ENCODE assay signal across 10 mouse cellular contexts in genomic region chr10:67539401-67539730, GRCm38 (mm10). TPM values are rescaled to one million over a fixed set of nuclear protein-coding genes. Genes with fewer than 3 reads are reported as not detected.
DNase-seq lines count a peak whose midpoint lies in the region; ATAC-seq and TF ChIP-seq lines count a peak whose summit lies in the region.
"Had no signal": no experiment of that assay in that cellular context is flagged by ENCODE, and none has a peak within 500 bp of the region (broad histone marks: within the 10 kb centered on the region; RNA-seq: fewer than 3 reads in every experiment).

No protein-coding gene starts in this region.

- no peak for ATAC-seq in midbrain, embryonic 11.5 days (ENCODE audit: low FRiP score)
- ATAC-seq in hindbrain, embryonic 11.5 days (ENCODE audit: low FRiP score) = no peak
- ATAC-seq: intestine, embryonic 15.5 days had no signal

- no peak for TF ChIP-seq POLR2A in myocyte (IDR thresholded peaks at IDR 0.05; ENCODE audit: insufficient read length, low read depth)

- H3K4me2 ChIP-seq in midbrain, embryonic 11.5 days = no peak overlapping the region
- no peak overlapping the region for H3K4me2 ChIP-seq in hindbrain, embryonic 11.5 days (replicated peaks; ENCODE audit: low read depth, low read length)
- peak overlapping the region; percentile 96 for H3K4me2 ChIP-seq in myocyte (ENCODE audit: low read depth)

- H3K9ac ChIP-seq in midbrain, embryonic 11.5 days (ENCODE audit: low read length) = no peak overlapping the region
- H3K9ac ChIP-seq in hindbrain, embryonic 11.5 days (ENCODE audit: low read depth, low read length) = no peak overlapping the region
- H3K9ac ChIP-seq: intestine, embryonic 15.5 days; lung, embryonic 15.5 days had no signal

- H3K36me3 ChIP-seq in heart, embryonic 10.5 days = no peaks in the 10 kb centered on the region
- no peaks in the 10 kb centered on the region for H3K36me3 ChIP-seq in midbrain, embryonic 11.5 days (ENCODE audit: control insufficient read depth, insufficient read depth, low read length)
- H3K36me3 ChIP-seq in midbrain, embryonic 10.5 days = peaks cover under 1% of the 10 kb centered on the region; the same call in 1 of the 2 replicates
- no peaks in the 10 kb centered on the region for H3K36me3 ChIP-seq in hindbrain, embryonic 11.5 days (ENCODE audit: control insufficient read depth, insufficient read depth, low read length)
- H3K36me3 ChIP-seq in myocyte (ENCODE audit: control insufficient read depth, insufficient read depth) = peaks cover 5% of the 10 kb centered on the region
- H3K36me3 ChIP-seq: intestine, embryonic 15.5 days; lung, embryonic 15.5 days had no signal

- intact Hi-C loops in heart, postnatal 36 days (cut with DNase I) = loop anchor here (5.0 to 10.0 kb wide), 2 partner anchors 108 to 445 kb away; no protein-coding TSS in a partner anchor

- H3ac ChIP-seq in myocyte (ENCODE audit: control insufficient read depth, insufficient read length) = peak overlapping the region; percentile 39

- no peak for DNase-seq in heart, embryonic 10.5 days (ENCODE audit: low spot score)
- no peak for DNase-seq in heart, postnatal 36 days
- peak; percentile 92 for DNase-seq in midbrain, embryonic 11.5 days (ENCODE audit: low spot score, missing footprints)
- no peak for DNase-seq in midbrain, embryonic 10.5 days (ENCODE audit: low spot score)
- DNase-seq in hindbrain, embryonic 11.5 days (ENCODE audit: low spot score) = no peak
- no peak for DNase-seq in adrenal gland, adult 2 months
- DNase-seq in layer of hippocampus, adult 8-10 months (ENCODE audit: low spot score in 2 of 2) = no peak

- H3K4me1 ChIP-seq in heart, embryonic 10.5 days = peaks cover 49% of the 10 kb centered on the region
- peaks cover 19% of the 10 kb centered on the region for H3K4me1 ChIP-seq in midbrain, embryonic 11.5 days (ENCODE audit: control insufficient read depth, insufficient read depth, low read length)
- H3K4me1 ChIP-seq in midbrain, embryonic 10.5 days = peaks cover 59% of the 10 kb centered on the region
- peaks cover 16% of the 10 kb centered on the region for H3K4me1 ChIP-seq in hindbrain, embryonic 11.5 days (replicated peaks; ENCODE audit: control insufficient read depth, insufficient read depth, low read length)

- peak overlapping the region; percentile 72; the same call in 1 of the 2 replicates for H3K4me3 ChIP-seq in heart, embryonic 10.5 days
- no peak overlapping the region for H3K4me3 ChIP-seq in midbrain, embryonic 11.5 days (ENCODE audit: low read depth, low read length)
- H3K4me3 ChIP-seq in midbrain, embryonic 10.5 days = no peak overlapping the region; the same call in 1 of the 2 replicates
- peak overlapping the region; percentile 52; the same call in 1 of the 2 replicates for H3K4me3 ChIP-seq in hindbrain, embryonic 11.5 days (ENCODE audit: low read depth, low read length)
- H3K4me3 ChIP-seq in myocyte = peak overlapping the region; percentile 60

- 50% methylated on average over 6 of the region's 6 CpGs for WGBS in heart, embryonic 10.5 days
- WGBS in midbrain, embryonic 11.5 days = 36% methylated on average over 6 of the region's 6 CpGs
- 29% methylated on average over 6 of the region's 6 CpGs for WGBS in midbrain, embryonic 10.5 days
- WGBS in hindbrain, embryonic 11.5 days = 40% methylated on average over 6 of the region's 6 CpGs

- H3K79me2 ChIP-seq in myocyte (ENCODE audit: control insufficient read depth, insufficient read depth) = peaks cover 35% of the 10 kb centered on the region

- H3K27ac ChIP-seq in heart, embryonic 10.5 days = no peak overlapping the region
- H3K27ac ChIP-seq in midbrain, embryonic 11.5 days (ENCODE audit: low read depth, low read length) = no peak overlapping the region
- no peak overlapping the region for H3K27ac ChIP-seq in midbrain, embryonic 10.5 days (replicated peaks)
- no peak overlapping the region for H3K27ac ChIP-seq in hindbrain, embryonic 11.5 days (ENCODE audit: low read depth, low read length)
- H3K27ac ChIP-seq: intestine, embryonic 15.5 days; lung, embryonic 15.5 days had no signal

- H3K9me3 ChIP-seq in heart, embryonic 10.5 days = no peaks in the 10 kb centered on the region
- no peaks in the 10 kb centered on the region for H3K9me3 ChIP-seq in midbrain, embryonic 11.5 days (ENCODE audit: control insufficient read depth, low read length)
- no peaks in the 10 kb centered on the region for H3K9me3 ChIP-seq in midbrain, embryonic 10.5 days (replicated peaks)
- H3K9me3 ChIP-seq in hindbrain, embryonic 11.5 days (ENCODE audit: control insufficient read depth, low read length) = no peaks in the 10 kb centered on the region
- H3K9me3 ChIP-seq: intestine, embryonic 15.5 days; lung, embryonic 15.5 days had no signal

- H3K27me3 ChIP-seq in heart, embryonic 10.5 days (ENCODE audit: insufficient read depth, poor library complexity, severe bottlenecking) = peaks cover 71% of the 10 kb centered on the region
- H3K27me3 ChIP-seq in midbrain, embryonic 11.5 days (ENCODE audit: control insufficient read depth, insufficient read depth, low read length) = peaks cover 62% of the 10 kb centered on the region
- peaks cover 84% of the 10 kb centered on the region for H3K27me3 ChIP-seq in midbrain, embryonic 10.5 days (ENCODE audit: low read depth, poor library complexity, severe bottlenecking)
- H3K27me3 ChIP-seq in hindbrain, embryonic 11.5 days (ENCODE audit: control insufficient read depth, insufficient read depth, low read length) = peaks cover 62% of the 10 kb centered on the region
- H3K27me3 ChIP-seq in myocyte (ENCODE audit: control insufficient read depth, insufficient read depth, insufficient read length) = peaks cover 7% of the 10 kb centered on the region

TF ChIP-seq in myocyte, 11 proteins besides CTCF, POLR2A, EP300 and RAD21:
- no peak for TF ChIP-seq USF1 (IDR thresholded peaks at IDR 0.05; ENCODE audit: low read depth)
- TF ChIP-seq TCF3 (IDR thresholded peaks at IDR 0.05; ENCODE audit: insufficient read length, low read depth) = no peak
- TF ChIP-seq MAX (IDR thresholded peaks at IDR 0.05; ENCODE audit: low read depth) = no peak
- no peak for TF ChIP-seq MYOG (IDR thresholded peaks at IDR 0.05; ENCODE audit: control insufficient read depth in 1 of 3, insufficient read depth in 1 of 3, insufficient read length in 2 of 3, low read depth in 2 of 3)
- TF ChIP-seq REST (IDR thresholded peaks at IDR 0.05; ENCODE audit: insufficient read depth, insufficient read length) = no peak
- no peak for TF ChIP-seq CEBPB (IDR thresholded peaks at IDR 0.05; ENCODE audit: insufficient read depth, poor library complexity, severe bottlenecking)
- no peak for TF ChIP-seq MYOD1 (IDR thresholded peaks at IDR 0.05; ENCODE audit: control insufficient read depth in 1 of 3, insufficient read length in 2 of 3, low read depth in 2 of 3)
- TF ChIP-seq E2F4 (IDR thresholded peaks at IDR 0.05; ENCODE audit: insufficient read depth) = no peak
- TF ChIP-seq POLR2AphosphoS2 (IDR thresholded peaks at IDR 0.05; ENCODE audit: insufficient read length, low read depth) = no peak

RNA-seq across cellular contexts. Expression of gene Egr2, which starts 4.1 kb away (rescaled TPM):
- 0.13 and 0.32 TPM in 2 replicates for polyA plus RNA-seq in heart, embryonic 10.5 days (2016; fragmentation: Nextera tagmentation; extraction: Ambion mirVana)
- total RNA-seq in heart, postnatal 36 days (2021) = 1 to 10 TPM in 1 of 2 experiments, under 1 TPM in 1; 0.27 to 1.2 TPM
- 0.06 TPM in 1 of 2 replicates, not detected in the other for polyA plus RNA-seq in midbrain, embryonic 11.5 days (2014; fragmentation: Nextera tagmentation; extraction: Ambion mirVana)
- polyA plus RNA-seq in midbrain, embryonic 10.5 days (2016; fragmentation: Nextera tagmentation; extraction: Ambion mirVana) = 0.10 and 0.20 TPM in 2 replicates
- polyA plus RNA-seq in hindbrain, embryonic 11.5 days (2014; fragmentation: Nextera tagmentation; extraction: Ambion mirVana) = 1.2 and 1.3 TPM in 2 replicates
- polyA plus RNA-seq in myocyte (2012; fragmentation: generic; extraction: Trizol) = 3.1 TPM
- total RNA-seq in adrenal gland, adult 2 months (2021) = 1 to 10 TPM in 1 of 2 experiments, under 1 TPM in 1; 0.61 to 1.3 TPM
- polyA plus RNA-seq in adrenal gland, adult 2 months (2012; rRNA removed) = 1.8 and 3.1 TPM in 2 replicates
- total RNA-seq in layer of hippocampus, adult 8-10 months (2022) = 1 to 10 TPM; 2.4 to 6.3 (median 4.3) TPM

RNA-seq across cellular contexts. Expression of gene Ado, which starts 9.4 kb away (rescaled TPM):
- polyA plus RNA-seq in heart, embryonic 10.5 days (2016; fragmentation: Nextera tagmentation; extraction: Ambion mirVana) = 63.5 and 67.7 TPM in 2 replicates
- total RNA-seq in heart, postnatal 36 days (2021) = 10 to 100 TPM; 16.4 to 16.6 TPM
- 85.2 and 89.7 TPM in 2 replicates for polyA plus RNA-seq in midbrain, embryonic 11.5 days (2014; fragmentation: Nextera tagmentation; extraction: Ambion mirVana)
- 82.0 and 85.3 TPM in 2 replicates for polyA plus RNA-seq in midbrain, embryonic 10.5 days (2016; fragmentation: Nextera tagmentation; extraction: Ambion mirVana)
- polyA plus RNA-seq in hindbrain, embryonic 11.5 days (2014; fragmentation: Nextera tagmentation; extraction: Ambion mirVana) = 87.4 and 88.3 TPM in 2 replicates
- 18.3 TPM for polyA plus RNA-seq in myocyte (2012; fragmentation: generic; extraction: Trizol)
- 10 to 100 TPM; 24.1 to 28.0 TPM for total RNA-seq in adrenal gland, adult 2 months (2021)
- 32.1 and 34.0 TPM in 2 replicates for polyA plus RNA-seq in adrenal gland, adult 2 months (2012; rRNA removed)
- total RNA-seq in layer of hippocampus, adult 8-10 months (2022) = 10 to 100 TPM; 33.3 to 34.5 (median 33.8) TPM

Comparison
In these comparisons a context has a peak if more than half of its experiments do, and no peak if none do; other contexts are left out.
1. H3K4me3 ChIP-seq: peak in heart, embryonic 10.5 days (single experiment), hindbrain, embryonic 11.5 days (single experiment) and myocyte (single experiment); none in midbrain, embryonic 11.5 days (single experiment) and midbrain, embryonic 10.5 days (single experiment).